Mouse (Mus musculus): ENCODE measurements around the gene Srp9. TPM values are rescaled to one million over a fixed set of nuclear protein-coding genes. Genes with fewer than 3 reads are reported as not detected.

Gene Srp9
- polyA plus RNA-seq, 2 experiments: 101 to 166 TPM

GRCm38 (mm10) chr1:182087753-182088633, 36.5 kb upstream of the Srp9 start:
- H3K27ac ChIP-seq (replicated peaks; ENCODE audit: low read depth, low read length): no peak overlapping the region
- no peak overlapping the region for H3K4me3 ChIP-seq (replicated peaks; ENCODE audit: low read length)
- no peak overlapping the region for H3K9ac ChIP-seq (ENCODE audit: low read depth, low read length, severe bottlenecking)
- H3K4me1 ChIP-seq (ENCODE audit: control insufficient read depth, insufficient read depth, low read length): peaks cover 48% of the 10 kb centered on the region
- no peaks in the 10 kb centered on the region for H3K27me3 ChIP-seq (ENCODE audit: control insufficient read depth, insufficient read depth, low read length)
- 82% methylated on average over 14 of the region's 14 CpGs for WGBS
- H3K4me2 ChIP-seq (replicated peaks; ENCODE audit: low read depth, low read length, severe bottlenecking): no peak overlapping the region
- no peak for TF ChIP-seq POLR2A (IDR thresholded peaks at IDR 0.05; ENCODE audit: borderline replicate concordance, extremely low read depth, insufficient read depth, insufficient read length)
- DNase-seq (ENCODE audit: low spot score) (no peak), ATAC-seq (ENCODE audit: low FRiP score, low read depth) (no peak)
- no peaks in the 10 kb centered on the region for H3K36me3 ChIP-seq (ENCODE audit: control insufficient read depth, insufficient read depth, low read length)
- H3K9me3 ChIP-seq (ENCODE audit: control insufficient read depth, low read length): no peaks in the 10 kb centered on the region

GRCm38 (mm10) chr1:182088844-182089418, 35.6 kb upstream of the Srp9 start:
- Histone ChIP-seq H3K4me2 (replicated peaks; ENCODE audit: low read depth, low read length, severe bottlenecking) (no peak overlapping the region), H3K27me3 (ENCODE audit: control insufficient read depth, insufficient read depth, low read length) (no peaks in the 10 kb centered on the region), H3K27ac (replicated peaks; ENCODE audit: low read depth, low read length) (peak overlapping the region; percentile 68), H3K9me3 (ENCODE audit: control insufficient read depth, low read length) (no peaks in the 10 kb centered on the region), H3K9ac (ENCODE audit: low read depth, low read length, severe bottlenecking) (no peak overlapping the region), H3K36me3 (ENCODE audit: control insufficient read depth, insufficient read depth, low read length) (no peaks in the 10 kb centered on the region), H3K4me1 (ENCODE audit: control insufficient read depth, insufficient read depth, low read length) (peaks cover 48% of the 10 kb centered on the region), H3K4me3 (replicated peaks; ENCODE audit: low read length) (no peak overlapping the region)
- DNase-seq (ENCODE audit: low spot score): peak; percentile 22
- no peak for TF ChIP-seq POLR2A (IDR thresholded peaks at IDR 0.05; ENCODE audit: borderline replicate concordance, extremely low read depth, insufficient read depth, insufficient read length)
- ATAC-seq (ENCODE audit: low FRiP score, low read depth): peak; percentile 39; the same call in 1 of the 2 replicates
- WGBS: 38% methylated on average over 14 of the region's 14 CpGs

GRCm38 (mm10) chr1:182089600-182090297, 34.8 kb upstream of the Srp9 start:
- Histone ChIP-seq H3K9me3 (ENCODE audit: control insufficient read depth, low read length) (no peaks in the 10 kb centered on the region), H3K27me3 (ENCODE audit: control insufficient read depth, insufficient read depth, low read length) (no peaks in the 10 kb centered on the region), H3K27ac (replicated peaks; ENCODE audit: low read depth, low read length) (peak overlapping the region; percentile 68), H3K36me3 (ENCODE audit: control insufficient read depth, insufficient read depth, low read length) (no peaks in the 10 kb centered on the region), H3K9ac (ENCODE audit: low read depth, low read length, severe bottlenecking) (no peak overlapping the region; the same call in 1 of the 2 replicates), H3K4me3 (replicated peaks; ENCODE audit: low read length) (no peak overlapping the region), H3K4me2 (replicated peaks; ENCODE audit: low read depth, low read length, severe bottlenecking) (no peak overlapping the region; the same call in 1 of the 2 replicates), H3K4me1 (ENCODE audit: control insufficient read depth, insufficient read depth, low read length) (peaks cover 50% of the 10 kb centered on the region)
- DNase-seq (ENCODE audit: low spot score) (no peak), ATAC-seq (ENCODE audit: low FRiP score, low read depth) (no peak)
- no peak for TF ChIP-seq POLR2A (IDR thresholded peaks at IDR 0.05; ENCODE audit: borderline replicate concordance, extremely low read depth, insufficient read depth, insufficient read length)
- WGBS: 34% methylated on average over 15 of the region's 15 CpGs

- no peaks in the 10 kb centered on the region for H3K36me3 ChIP-seq (ENCODE audit: control insufficient read depth, insufficient read depth, low read length)
- no peak for ATAC-seq (ENCODE audit: low FRiP score, low read depth)
- no peak for TF ChIP-seq POLR2A (IDR thresholded peaks at IDR 0.05; ENCODE audit: borderline replicate concordance, extremely low read depth, insufficient read depth, insufficient read length)
- H3K9me3 ChIP-seq (ENCODE audit: control insufficient read depth, low read length): no peaks in the 10 kb centered on the region
- peaks cover 55% of the 10 kb centered on the region for H3K4me1 ChIP-seq (ENCODE audit: control insufficient read depth, insufficient read depth, low read length)
- DNase-seq (ENCODE audit: low spot score): no peak
- H3K4me2 ChIP-seq (replicated peaks; ENCODE audit: low read depth, low read length, severe bottlenecking): no peak overlapping the region
- WGBS: 29% methylated on average over 5 of the region's 5 CpGs
- H3K9ac ChIP-seq (ENCODE audit: low read depth, low read length, severe bottlenecking): no peak overlapping the region; the same call in 1 of the 2 replicates
- peak overlapping the region; percentile 68 for H3K27ac ChIP-seq (replicated peaks; ENCODE audit: low read depth, low read length)
- no peak overlapping the region for H3K4me3 ChIP-seq (replicated peaks; ENCODE audit: low read length)
- no peaks in the 10 kb centered on the region for H3K27me3 ChIP-seq (ENCODE audit: control insufficient read depth, insufficient read depth, low read length)
Observed at GRCm38 (mm10) chr1:182090298-182090677, 34.2 kb upstream of the Srp9 start.

GRCm38 (mm10) chr1:182091261-182091660, 33.3 kb upstream of the Srp9 start:
- Histone ChIP-seq H3K27ac (replicated peaks; ENCODE audit: low read depth, low read length) (no peak overlapping the region), H3K36me3 (ENCODE audit: control insufficient read depth, insufficient read depth, low read length) (no peaks in the 10 kb centered on the region), H3K9me3 (ENCODE audit: control insufficient read depth, low read length) (no peaks in the 10 kb centered on the region), H3K4me3 (replicated peaks; ENCODE audit: low read length) (no peak overlapping the region), H3K4me2 (replicated peaks; ENCODE audit: low read depth, low read length, severe bottlenecking) (no peak overlapping the region), H3K9ac (ENCODE audit: low read depth, low read length, severe bottlenecking) (no peak overlapping the region), H3K4me1 (ENCODE audit: control insufficient read depth, insufficient read depth, low read length) (peaks cover 59% of the 10 kb centered on the region), H3K27me3 (ENCODE audit: control insufficient read depth, insufficient read depth, low read length) (no peaks in the 10 kb centered on the region)
- 32% methylated on average over 7 of the region's 7 CpGs for WGBS
- TF ChIP-seq POLR2A (IDR thresholded peaks at IDR 0.05; ENCODE audit: borderline replicate concordance, extremely low read depth, insufficient read depth, insufficient read length): no peak
- DNase-seq (ENCODE audit: low spot score): no peak
- ATAC-seq (ENCODE audit: low FRiP score, low read depth): no peak
